Mouse (Mus musculus): Measurements from ENCODE around the gene St6galnac3. TPM values are rescaled to one million over a fixed set of nuclear protein-coding genes. Genes with fewer than 3 reads are reported as not detected.
"Not testable (repeated sequence)": the region's sequence is repeated elsewhere in the genome, so short reads cannot be mapped to it uniquely, and the experiment has no call there.

The St6galnac3 gene
- polyA plus RNA-seq, 1 experiment from 2014 or later, result 34.4 TPM

DNA sequence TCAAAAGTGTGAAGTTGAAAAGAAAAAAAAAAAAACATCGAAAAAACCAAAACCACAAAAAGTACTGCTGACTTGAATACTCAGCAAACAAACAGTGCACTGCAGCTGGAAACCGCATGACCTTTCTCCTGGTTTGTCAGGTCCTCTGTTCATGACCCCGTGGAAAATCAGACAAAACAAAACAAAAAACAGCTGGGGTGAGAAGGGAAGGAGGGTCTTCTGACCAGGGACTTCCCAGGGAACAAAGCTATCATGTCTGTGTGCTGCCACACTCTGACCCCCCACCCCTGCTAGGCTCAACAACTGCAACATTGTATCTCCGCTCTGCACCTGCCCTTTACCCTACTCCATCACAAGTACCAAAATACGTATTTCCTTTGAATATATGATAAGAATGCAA is 39.8 kb upstream of the St6galnac3 start:
- TF ChIP-seq CTCF (IDR thresholded peaks at IDR 0.05; ENCODE audit: low read depth), result no peak
- no peak overlapping the region for H3K27ac ChIP-seq
- peaks cover 8% of the 10 kb centered on the region; the same call in 1 of the 2 replicates for H3K4me1 ChIP-seq (replicated peaks; ENCODE audit: insufficient read depth, low read length)
- ATAC-seq (replicated peaks; ENCODE audit: low FRiP score, low read depth) (no peak), DNase-seq (ENCODE audit: low spot score) (peak; percentile 45)
- H3K27me3 ChIP-seq (ENCODE audit: insufficient read depth, low read length), result no peaks in the 10 kb centered on the region
- H3K4me2 ChIP-seq (ENCODE audit: low read length), result no peak overlapping the region
- no peak overlapping the region for H3K9ac ChIP-seq (ENCODE audit: low read depth, low read length)
- no peaks in the 10 kb centered on the region for H3K36me3 ChIP-seq (ENCODE audit: insufficient read depth, low read length)
- 39% methylated on average over 5 of the region's 5 CpGs for WGBS
- no peak overlapping the region for H3K4me3 ChIP-seq (replicated peaks; ENCODE audit: low read depth, low read length)
- H3K9me3 ChIP-seq (replicated peaks; ENCODE audit: low read length), result no peaks in the 10 kb centered on the region; the same call in 1 of the 2 replicates

DNA sequence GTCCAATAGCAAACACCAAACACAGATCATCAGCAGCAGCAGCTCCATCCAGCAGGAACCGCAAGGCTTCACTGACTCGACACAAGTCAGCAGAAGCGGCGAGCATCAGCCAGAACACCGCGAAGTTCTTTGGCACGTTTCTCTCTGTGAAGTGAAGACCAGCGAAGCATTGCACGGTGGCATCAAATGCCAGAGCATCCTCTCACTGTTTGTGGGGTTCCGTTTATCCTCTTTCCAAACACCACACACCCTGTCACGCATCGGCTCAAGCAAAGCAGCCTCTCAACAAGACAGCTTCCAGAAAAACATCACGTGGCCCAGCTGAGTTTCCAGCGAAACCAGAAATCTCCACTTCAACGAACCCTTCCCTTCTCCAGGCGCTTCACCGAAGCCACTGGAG is 36.2 kb upstream of the St6galnac3 start:
- WGBS, result 51% methylated on average over 17 of the region's 17 CpGs
- ATAC-seq (replicated peaks; ENCODE audit: low FRiP score, low read depth) (peak; percentile 57), DNase-seq (ENCODE audit: low spot score) (peak; percentile 59)
- Histone ChIP-seq H3K9me3 (replicated peaks; ENCODE audit: low read length) (no peaks in the 10 kb centered on the region), H3K9ac (ENCODE audit: low read depth, low read length) (no peak overlapping the region), H3K4me2 (ENCODE audit: low read length) (peak overlapping the region; percentile 22; the same call in 1 of the 2 replicates), H3K36me3 (ENCODE audit: insufficient read depth, low read length) (no peaks in the 10 kb centered on the region), H3K4me3 (replicated peaks; ENCODE audit: low read depth, low read length) (no peak overlapping the region), H3K27me3 (ENCODE audit: insufficient read depth, low read length) (no peaks in the 10 kb centered on the region), H3K27ac (no peak overlapping the region), H3K4me1 (replicated peaks; ENCODE audit: insufficient read depth, low read length) (peaks cover 8% of the 10 kb centered on the region)
- TF ChIP-seq CTCF (IDR thresholded peaks at IDR 0.05; ENCODE audit: low read depth), result no peak

DNA sequence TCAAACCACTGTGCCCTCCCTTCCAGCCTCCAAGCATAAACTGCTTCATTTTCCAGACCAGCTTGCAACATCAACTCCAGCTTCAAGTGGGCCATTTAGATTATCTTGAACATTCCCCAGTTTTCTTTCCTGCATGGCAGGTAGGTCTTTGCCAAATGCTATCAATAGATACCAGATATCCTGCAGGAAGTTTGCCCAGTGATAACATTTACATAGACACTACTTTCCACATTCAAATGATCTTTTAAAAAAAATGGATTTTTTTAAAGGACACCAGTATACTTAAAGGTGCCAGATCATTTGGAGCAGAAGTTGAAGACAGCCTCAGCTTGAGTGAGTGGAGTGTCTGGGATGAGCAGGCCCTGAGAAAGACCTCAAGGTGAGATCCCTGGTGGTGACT is 34.3 kb upstream of the St6galnac3 start:
- H3K9ac ChIP-seq (ENCODE audit: low read depth, low read length), result no peak overlapping the region
- DNase-seq (ENCODE audit: low spot score), result no peak

DNA sequence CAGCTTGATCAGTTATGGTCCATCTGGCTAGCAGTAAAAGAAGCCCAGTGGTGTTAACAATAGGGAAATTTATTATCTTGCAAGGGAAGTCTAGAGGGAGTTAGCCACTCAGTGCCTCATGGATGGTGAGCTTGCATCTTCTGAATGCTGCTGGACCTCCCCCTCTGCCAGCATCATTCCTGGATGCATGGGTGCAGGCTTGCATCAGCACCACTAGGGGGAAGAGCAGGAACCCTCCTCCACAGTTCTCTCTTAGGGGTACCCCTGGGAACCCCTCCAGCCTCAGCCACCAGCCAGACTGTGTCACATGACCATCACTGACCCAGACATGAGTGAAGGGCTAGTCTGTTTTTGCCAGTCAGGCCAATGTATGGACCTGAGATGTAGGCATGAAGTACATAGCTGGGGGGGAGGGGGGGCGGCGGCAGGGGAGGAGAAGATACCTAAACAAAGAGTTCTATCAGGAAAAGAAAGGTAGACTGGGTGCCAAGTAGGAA is 31.6 kb upstream of the St6galnac3 start:
- TF ChIP-seq CTCF (IDR thresholded peaks at IDR 0.05; ENCODE audit: low read depth), result peak; percentile 35
- peak; percentile 50; the same call in 1 of the 2 replicates for ATAC-seq (replicated peaks; ENCODE audit: low FRiP score, low read depth)
- WGBS, result 89% methylated on average over 2 of the region's 2 CpGs

More for the DNA sequence above, 34.3 kb upstream of the St6galnac3 start:
- no peak overlapping the region for H3K4me3 ChIP-seq (replicated peaks; ENCODE audit: low read depth, low read length)
- peaks cover 8% of the 10 kb centered on the region for H3K4me1 ChIP-seq (replicated peaks; ENCODE audit: insufficient read depth, low read length)
- TF ChIP-seq CTCF (IDR thresholded peaks at IDR 0.05; ENCODE audit: low read depth), result no peak
- H3K27ac ChIP-seq, result no peak overlapping the region
- H3K27me3 ChIP-seq (ENCODE audit: insufficient read depth, low read length), result no peaks in the 10 kb centered on the region
- H3K9me3 ChIP-seq (replicated peaks; ENCODE audit: low read length), result no peaks in the 10 kb centered on the region
- no peaks in the 10 kb centered on the region for H3K36me3 ChIP-seq (ENCODE audit: insufficient read depth, low read length)
- no peak for ATAC-seq (replicated peaks; ENCODE audit: low FRiP score, low read depth)
- no peak overlapping the region for H3K4me2 ChIP-seq (ENCODE audit: low read length)

DNA sequence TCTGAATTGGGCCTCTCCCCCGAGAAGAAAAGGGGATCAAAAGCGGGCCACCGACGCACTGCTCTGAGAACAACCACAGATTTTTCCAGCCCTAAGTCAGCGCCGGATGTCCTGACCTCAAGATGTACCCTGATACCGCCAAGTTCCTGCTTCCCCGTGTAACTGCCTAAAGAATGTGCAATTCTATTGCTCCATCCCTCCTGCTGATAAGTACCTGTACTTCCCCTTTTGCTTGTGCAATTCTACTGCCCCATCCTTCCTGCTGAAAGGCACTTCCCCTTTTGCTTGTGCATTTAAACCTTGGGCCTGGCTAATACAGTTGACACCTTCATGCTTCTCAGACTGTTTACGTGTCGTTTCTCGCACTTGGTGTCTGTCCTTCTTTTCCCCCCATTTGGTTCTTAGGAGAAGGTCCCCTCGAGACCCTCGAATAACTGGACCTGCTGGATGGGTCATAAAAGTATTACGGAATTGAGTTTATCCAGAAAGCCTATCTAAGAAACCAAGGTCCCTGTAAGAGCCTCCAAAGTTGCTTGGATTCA is 30.9 kb upstream of the St6galnac3 start:
- H3K4me2 ChIP-seq (ENCODE audit: low read length); H3K27ac ChIP-seq; H3K9ac ChIP-seq (ENCODE audit: low read depth, low read length); DNase-seq (ENCODE audit: low spot score); H3K36me3 ChIP-seq (ENCODE audit: insufficient read depth, low read length); H3K4me1 ChIP-seq (replicated peaks; ENCODE audit: insufficient read depth, low read length); H3K27me3 ChIP-seq (ENCODE audit: insufficient read depth, low read length); H3K4me3 ChIP-seq (replicated peaks; ENCODE audit: low read depth, low read length); ATAC-seq (replicated peaks; ENCODE audit: low FRiP score, low read depth); H3K9me3 ChIP-seq (replicated peaks; ENCODE audit: low read length): not testable (repeated sequence)
- WGBS, result 51% methylated on average over 14 of the region's 14 CpGs

More for the DNA sequence above, 31.6 kb upstream of the St6galnac3 start:
- Histone ChIP-seq H3K4me2 (ENCODE audit: low read length) (no peak overlapping the region), H3K27me3 (ENCODE audit: insufficient read depth, low read length) (no peaks in the 10 kb centered on the region), H3K4me1 (replicated peaks; ENCODE audit: insufficient read depth, low read length) (peaks cover 2% of the 10 kb centered on the region; the same call in 1 of the 2 replicates), H3K9ac (ENCODE audit: low read depth, low read length) (no peak overlapping the region), H3K36me3 (ENCODE audit: insufficient read depth, low read length) (no peaks in the 10 kb centered on the region), H3K4me3 (replicated peaks; ENCODE audit: low read depth, low read length) (no peak overlapping the region), H3K9me3 (replicated peaks; ENCODE audit: low read length) (no peaks in the 10 kb centered on the region), H3K27ac (no peak overlapping the region)
- DNase-seq (ENCODE audit: low spot score), result no peak

DNA sequence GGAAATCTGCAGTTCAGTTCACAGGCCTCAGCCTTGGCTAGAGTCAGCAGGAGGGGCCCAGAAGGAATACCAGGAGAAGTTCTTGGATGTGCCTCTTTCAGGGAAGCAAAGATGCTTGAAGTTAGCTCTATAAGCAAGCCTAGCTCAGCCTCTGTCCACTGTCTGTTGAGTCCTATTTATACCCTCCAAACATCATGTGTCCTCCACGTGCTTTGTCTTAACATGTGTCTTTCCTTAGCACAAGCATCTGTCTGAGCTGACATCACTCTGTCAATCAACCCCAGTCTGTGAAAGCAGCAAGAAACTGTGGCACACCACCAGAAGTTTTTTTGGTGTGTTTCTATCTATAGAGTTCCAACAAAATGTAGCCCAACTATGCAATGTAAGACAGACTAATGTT is 26.5 kb upstream of the St6galnac3 start:
- Histone ChIP-seq H3K27ac (no peak overlapping the region), H3K4me1 (replicated peaks; ENCODE audit: insufficient read depth, low read length) (no peaks in the 10 kb centered on the region), H3K27me3 (ENCODE audit: insufficient read depth, low read length) (no peaks in the 10 kb centered on the region), H3K4me2 (ENCODE audit: low read length) (no peak overlapping the region), H3K9me3 (replicated peaks; ENCODE audit: low read length) (no peaks in the 10 kb centered on the region), H3K4me3 (replicated peaks; ENCODE audit: low read depth, low read length) (no peak overlapping the region), H3K9ac (ENCODE audit: low read depth, low read length) (no peak overlapping the region), H3K36me3 (ENCODE audit: insufficient read depth, low read length) (no peaks in the 10 kb centered on the region)
- WGBS, result 79% methylated on average over 1 of the region's 1 CpGs
- DNase-seq (ENCODE audit: low spot score), result no peak
- TF ChIP-seq CTCF (IDR thresholded peaks at IDR 0.05; ENCODE audit: low read depth), result no peak
- ATAC-seq (replicated peaks; ENCODE audit: low FRiP score, low read depth), result no peak

DNA sequence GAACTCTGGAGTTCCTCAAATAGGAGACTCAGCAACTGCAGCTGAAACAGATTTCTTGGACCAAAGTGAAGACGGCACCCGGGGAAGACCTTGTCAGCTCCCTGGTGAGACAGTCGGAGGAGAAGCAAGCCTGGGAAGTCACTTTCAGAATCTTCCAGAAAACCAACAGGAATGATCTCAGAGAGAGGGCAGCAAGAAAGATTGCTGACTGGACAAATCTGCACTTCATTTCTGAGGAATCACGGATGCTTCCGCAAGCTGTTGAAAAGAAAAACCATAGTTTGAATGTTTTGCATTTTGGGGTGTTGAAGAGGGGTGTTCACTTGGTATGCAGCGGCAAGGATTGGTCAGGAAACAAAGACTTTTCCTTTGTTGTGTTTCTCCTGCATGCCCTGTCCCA is 24.4 kb upstream of the St6galnac3 start:
- no peaks in the 10 kb centered on the region for H3K27me3 ChIP-seq (ENCODE audit: insufficient read depth, low read length)
- ATAC-seq (replicated peaks; ENCODE audit: low FRiP score, low read depth) (no peak), DNase-seq (ENCODE audit: low spot score) (no peak)
- 81% methylated on average over 6 of the region's 6 CpGs for WGBS
- no peak overlapping the region for H3K9ac ChIP-seq (ENCODE audit: low read depth, low read length)
- H3K27ac ChIP-seq, result no peak overlapping the region
- H3K4me2 ChIP-seq (ENCODE audit: low read length), result no peak overlapping the region
- H3K9me3 ChIP-seq (replicated peaks; ENCODE audit: low read length), result no peaks in the 10 kb centered on the region
- H3K4me1 ChIP-seq (replicated peaks; ENCODE audit: insufficient read depth, low read length), result no peaks in the 10 kb centered on the region
- no peak for TF ChIP-seq CTCF (IDR thresholded peaks at IDR 0.05; ENCODE audit: low read depth)
- H3K4me3 ChIP-seq (replicated peaks; ENCODE audit: low read depth, low read length), result no peak overlapping the region
- H3K36me3 ChIP-seq (ENCODE audit: insufficient read depth, low read length), result no peaks in the 10 kb centered on the region

All from kidney, postnatal 0 days (tissue).